Mouse (Mus musculus): ENCODE data around the gene Sertad2.

The Sertad2 gene

GRCm38 (mm10) chr11:20542739-20543452 lies at the start of gene Sertad2:
TSS of gene Sertad2 (plus strand) at chr11:20543253.
- peak; percentile 99 for DNase-seq (ENCODE audit: low spot score in 2 of 2)

- DNase-seq (ENCODE audit: low spot score in 2 of 2), result no peak
Measured at GRCm38 (mm10) chr11:20493922-20494626, 49.0 kb upstream of the Sertad2 start.

- DNase-seq (ENCODE audit: low spot score in 2 of 2), result no peak
Measured at GRCm38 (mm10) chr11:20500516-20500915, 42.5 kb upstream of the Sertad2 start.

- no peak for DNase-seq (ENCODE audit: low spot score in 2 of 2)
Measured at GRCm38 (mm10) chr11:20501160-20501955, 41.7 kb upstream of the Sertad2 start.

GRCm38 (mm10) chr11:20513574-20513973 lies 29.5 kb upstream of the Sertad2 start:
- no peak for DNase-seq (ENCODE audit: low spot score in 2 of 2)

- DNase-seq (ENCODE audit: low spot score in 2 of 2), result no peak
Measured at GRCm38 (mm10) chr11:20514757-20515156, 28.3 kb upstream of the Sertad2 start.

- no peak for DNase-seq (ENCODE audit: low spot score in 2 of 2)
Measured at GRCm38 (mm10) chr11:20521321-20521720, 21.7 kb upstream of the Sertad2 start.

GRCm38 (mm10) chr11:20522750-20523149 lies 20.3 kb upstream of the Sertad2 start:
- DNase-seq (ENCODE audit: low spot score in 2 of 2), result no peak

GRCm38 (mm10) chr11:20524435-20524834 lies 18.6 kb upstream of the Sertad2 start:
- DNase-seq (ENCODE audit: low spot score in 2 of 2), result no peak

- no peak for DNase-seq (ENCODE audit: low spot score in 2 of 2)
Measured at GRCm38 (mm10) chr11:20525909-20526308, 17.1 kb upstream of the Sertad2 start.

- no peak for DNase-seq (ENCODE audit: low spot score in 2 of 2)
Measured at GRCm38 (mm10) chr11:20527901-20528300, 15.2 kb upstream of the Sertad2 start.

GRCm38 (mm10) chr11:20531682-20531991 lies 11.4 kb upstream of the Sertad2 start:
- DNase-seq (ENCODE audit: low spot score in 2 of 2), result no peak

- DNase-seq (ENCODE audit: low spot score in 2 of 2), result peak; percentile 30 to 62
Measured at GRCm38 (mm10) chr11:20531992-20532881, 10.8 kb upstream of the Sertad2 start.

GRCm38 (mm10) chr11:20533231-20533630 lies 9.8 kb upstream of the Sertad2 start:
- no peak for DNase-seq (ENCODE audit: low spot score in 2 of 2)

GRCm38 (mm10) chr11:20537221-20537620 lies 5.8 kb upstream of the Sertad2 start:
- DNase-seq (ENCODE audit: low spot score in 2 of 2), result no peak

GRCm38 (mm10) chr11:20538496-20538895 lies 4.6 kb upstream of the Sertad2 start:
- DNase-seq (ENCODE audit: low spot score in 2 of 2), result no peak

- DNase-seq (ENCODE audit: low spot score in 2 of 2), result no peak
Measured at GRCm38 (mm10) chr11:20541280-20541679, 1.8 kb upstream of the Sertad2 start.

- DNase-seq (ENCODE audit: low spot score in 2 of 2), result peak in 1 of 2 experiments; percentile 70
Measured at GRCm38 (mm10) chr11:20541995-20542637, 937 bp upstream of the Sertad2 start.

GRCm38 (mm10) chr11:20543453-20544120 lies 534 bp downstream of the Sertad2 start:
- DNase-seq (ENCODE audit: low spot score in 2 of 2), result peak in 1 of 2 experiments; percentile 41

- no peak for DNase-seq (ENCODE audit: low spot score in 2 of 2)
Measured at GRCm38 (mm10) chr11:20544376-20544775, 1.3 kb downstream of the Sertad2 start.
